Comparison of ENCODE assay signal across 15 mouse cellular contexts in genomic region chr12:84207209-84207817, GRCm38 (mm10). TPM values are rescaled to one million over a fixed set of nuclear protein-coding genes. Genes with fewer than 3 reads are reported as not detected.
A peak's percentile ranks its signal among the peaks of the same experiment; 100 is the strongest.
DNase-seq lines count a peak whose midpoint lies in the region; ATAC-seq and TF ChIP-seq lines count a peak whose summit lies in the region.
"Had no signal": no experiment of that assay in that cellular context is flagged by ENCODE, and none has a peak within 500 bp of the region (broad histone marks: within the 10 kb centered on the region; RNA-seq: fewer than 3 reads in every experiment).

No protein-coding gene starts in this region.

- TF ChIP-seq EP300 in stomach, postnatal 0 days (optimal IDR thresholded peaks at IDR 0.05): no peak

- no peaks in the 10 kb centered on the region for H3K27me3 ChIP-seq in erythroblast, embryonic 14.5 days (ENCODE audit: control insufficient read depth)
- no peaks in the 10 kb centered on the region for H3K27me3 ChIP-seq in stomach, embryonic 15.5 days (replicated peaks)
- no peaks in the 10 kb centered on the region for H3K27me3 ChIP-seq in stomach, postnatal 0 days (ENCODE audit: control insufficient read depth, insufficient read depth, low read length)
- H3K27me3 ChIP-seq: forebrain, embryonic 12.5 days had no signal

- H3K36me3 ChIP-seq in erythroblast, embryonic 14.5 days (ENCODE audit: control insufficient read depth): peaks cover 63% of the 10 kb centered on the region
- no peaks in the 10 kb centered on the region for H3K36me3 ChIP-seq in stomach, embryonic 15.5 days
- no peaks in the 10 kb centered on the region for H3K36me3 ChIP-seq in stomach, postnatal 0 days (ENCODE audit: control insufficient read depth, insufficient read depth, low read length)
- H3K36me3 ChIP-seq: forebrain, embryonic 12.5 days had no signal

- no peaks in the 10 kb centered on the region for H3K9me3 ChIP-seq in erythroblast, embryonic 14.5 days (ENCODE audit: control insufficient read depth, low read length)
- no peaks in the 10 kb centered on the region for H3K9me3 ChIP-seq in stomach, embryonic 15.5 days
- no peaks in the 10 kb centered on the region for H3K9me3 ChIP-seq in stomach, postnatal 0 days (ENCODE audit: control insufficient read depth, low read length)
- H3K9me3 ChIP-seq: embryonic facial prominence, embryonic 10.5 days; forebrain, embryonic 12.5 days had no signal

- H3K4me3 ChIP-seq in erythroblast, embryonic 14.5 days (replicated peaks): peak overlapping the region; percentile 50
- H3K4me3 ChIP-seq in stomach, embryonic 15.5 days (replicated peaks): no peak overlapping the region
- no peak overlapping the region for H3K4me3 ChIP-seq in stomach, postnatal 0 days (ENCODE audit: low read depth, low read length)
- H3K4me3 ChIP-seq: embryonic facial prominence, embryonic 10.5 days; forebrain, embryonic 12.5 days had no signal

- ATAC-seq in erythroblast, adult 5-6 weeks (replicated peaks; ENCODE audit: low FRiP score, poor library complexity, severe bottlenecking): no peak
- no peak for ATAC-seq in stomach, embryonic 15.5 days (ENCODE audit: insufficient read depth, low FRiP score, low read depth)
- no peak for ATAC-seq in stomach, postnatal 0 days (ENCODE audit: low FRiP score, low TSS enrichment)
- ATAC-seq in monocyte, adult 5-6 weeks (replicated peaks; ENCODE audit: insufficient number of reproducible peaks, low FRiP score, low TSS enrichment, poor library complexity, severe bottlenecking): no peak

- no peak for TF ChIP-seq CTCF in stomach, postnatal 0 days (IDR thresholded peaks at IDR 0.05; ENCODE audit: low read depth)

- peaks cover 88% of the 10 kb centered on the region for H3K4me1 ChIP-seq in erythroblast, embryonic 14.5 days (ENCODE audit: control insufficient read depth)
- peaks cover 50% of the 10 kb centered on the region for H3K4me1 ChIP-seq in stomach, embryonic 15.5 days
- peaks cover 9% of the 10 kb centered on the region for H3K4me1 ChIP-seq in stomach, postnatal 0 days (replicated peaks; ENCODE audit: control insufficient read depth, insufficient read depth)

- no peak overlapping the region for H3K4me2 ChIP-seq in stomach, embryonic 15.5 days
- H3K4me2 ChIP-seq in stomach, postnatal 0 days (replicated peaks; ENCODE audit: low read depth): no peak overlapping the region
- H3K4me2 ChIP-seq: forebrain, embryonic 12.5 days; hindbrain, embryonic 14.5 days had no signal

- WGBS in stomach, embryonic 15.5 days: 79% methylated on average over 18 of the region's 18 CpGs
- WGBS in stomach, postnatal 0 days: 75% methylated on average over 18 of the region's 18 CpGs

- peak overlapping the region; percentile 40; the same call in 1 of the 2 replicates for H3K27ac ChIP-seq in stomach, embryonic 15.5 days
- H3K27ac ChIP-seq in stomach, postnatal 0 days (replicated peaks): no peak overlapping the region
- H3K27ac ChIP-seq: forebrain, embryonic 12.5 days; hindbrain, embryonic 14.5 days had no signal

- peak; percentile 50 for DNase-seq in kidney, postnatal 10 days
- DNase-seq in kidney, adult 8-10 months: no peak
- DNase-seq in stomach, postnatal 0 days (ENCODE audit: low spot score): no peak
- no peak for DNase-seq in ovary, adult 18-20 months (ENCODE audit: low spot score)
- DNase-seq: adrenal gland, adult 8-10 months; cerebellum, adult 2 months; gastrocnemius, postnatal 36 days; retina, postnatal 1 day had no signal

- H3K9ac ChIP-seq in stomach, embryonic 15.5 days: no peak overlapping the region
- H3K9ac ChIP-seq in stomach, postnatal 0 days (ENCODE audit: low read length): no peak overlapping the region
- H3K9ac ChIP-seq: forebrain, embryonic 12.5 days; hindbrain, embryonic 14.5 days had no signal

RNA-seq across cellular contexts. Expression of gene Elmsan1, which starts 11.4 kb away (rescaled TPM):
- polyA plus RNA-seq in erythroblast, embryonic 14.5 days (2012): 2.1 and 2.8 TPM in 2 replicates
- total RNA-seq in erythroblast, adult 5-6 weeks (2015; ENCODE audit: low replicate concordance): 5.4 and 12.7 TPM in 2 replicates
- total RNA-seq in erythroblast, adult 5-6 weeks (2017; ENCODE audit: low replicate concordance): 8.0 and 11.4 TPM in 2 replicates
- polyA plus RNA-seq in stomach, embryonic 15.5 days (2015; fragmentation: Nextera tagmentation; extraction: Ambion mirVana): 9.9 and 10.5 TPM in 2 replicates
- polyA plus RNA-seq in stomach, postnatal 0 days (2015; fragmentation: Nextera tagmentation; extraction: Ambion mirVana): 4.0 and 4.1 TPM in 2 replicates
- 21.6 to 42.4 TPM (median 28.2 TPM) in 3 replicates for total RNA-seq in monocyte, adult 5-6 weeks (2017)

RNA-seq across cellular contexts. Expression of gene Pnma1, which starts 59.0 kb away (rescaled TPM):
- polyA plus RNA-seq in erythroblast, embryonic 14.5 days (2012): 0.02 and 0.03 TPM in 2 replicates
- total RNA-seq in erythroblast, adult 5-6 weeks (2015; ENCODE audit: low replicate concordance): 1.5 and 4.4 TPM in 2 replicates
- total RNA-seq in erythroblast, adult 5-6 weeks (2017; ENCODE audit: low replicate concordance): 1.0 and 4.5 TPM in 2 replicates
- polyA plus RNA-seq in stomach, embryonic 15.5 days (2015; fragmentation: Nextera tagmentation; extraction: Ambion mirVana): 0.76 and 0.94 TPM in 2 replicates
- 0.48 and 0.49 TPM in 2 replicates for polyA plus RNA-seq in stomach, postnatal 0 days (2015; fragmentation: Nextera tagmentation; extraction: Ambion mirVana)
- total RNA-seq in monocyte, adult 5-6 weeks (2017): 0.78 to 3.5 TPM in 2 of 3 replicates, not detected in the other
